Mouse (Mus musculus): ENCODE measurements at regions not wholly inside any gene's neighbourhood (a gene's known extent, or its start where the extent isn't known, plus 50 kb on each side); places are given as distances from the start of the nearest gene placed in this dataset.

DNA sequence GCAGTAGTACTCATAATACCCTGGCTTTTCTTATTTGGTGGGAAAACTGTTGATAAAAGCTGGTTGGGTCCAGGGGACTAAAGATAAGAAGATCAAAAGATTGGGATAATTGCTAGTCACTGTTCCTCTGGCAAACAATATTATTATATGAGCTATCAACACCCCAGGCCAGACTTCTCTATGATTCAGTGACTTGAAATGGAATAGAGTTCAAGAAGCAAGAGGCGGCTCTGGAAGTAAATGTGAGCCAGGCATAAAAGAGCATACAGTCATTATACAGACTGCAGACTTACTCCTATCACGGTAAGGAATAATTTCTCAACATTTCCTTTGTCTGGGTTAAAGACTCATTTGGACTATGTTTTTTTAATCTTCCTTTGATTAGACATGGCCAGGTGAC, 278.5 kb upstream of the Acvr2a start:
- DNase-seq (ENCODE audit: low spot score in 2 of 2): no peak

- DNase-seq (ENCODE audit: low spot score in 2 of 2): no peak
These were observed 277.0 kb upstream of the Acvr2a start for GRCm38 (mm10) chr2:48536930-48537329.

DNA sequence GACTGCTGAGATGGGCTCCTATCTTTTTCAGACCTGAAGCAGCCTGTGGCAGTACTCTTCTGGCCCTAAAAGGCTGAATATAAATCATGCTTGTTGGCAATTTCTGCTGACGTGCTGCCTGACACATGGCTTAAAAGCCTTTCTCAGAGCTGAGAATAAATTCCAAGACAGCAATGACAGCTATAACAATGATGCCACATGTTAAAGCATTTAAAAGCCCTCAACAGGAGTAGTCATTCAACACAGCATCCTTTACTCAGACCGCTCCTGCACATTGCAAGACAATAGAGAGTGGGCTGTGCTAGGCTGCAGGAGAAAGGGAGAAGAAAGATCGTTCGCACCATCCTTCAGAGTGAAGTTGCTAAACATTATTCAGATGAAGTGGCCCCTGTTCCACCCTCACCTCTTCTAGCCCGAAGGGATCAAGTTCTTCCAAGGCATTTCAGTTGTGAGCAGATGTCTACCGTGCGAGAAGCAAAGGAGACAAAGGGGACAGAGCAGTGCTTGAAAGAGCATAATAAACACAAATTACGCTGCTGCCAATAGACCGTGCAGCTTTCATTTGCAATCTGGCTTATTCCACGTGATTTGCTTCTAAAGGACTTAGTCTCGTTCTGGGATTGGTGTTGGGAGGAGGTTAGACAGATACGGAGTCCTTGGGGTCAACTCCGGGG, 275.1 kb upstream of the Acvr2a start:
- no peak for DNase-seq (ENCODE audit: low spot score in 2 of 2)

- no peak for DNase-seq (ENCODE audit: low spot score in 2 of 2)
These were observed 274.3 kb upstream of the Acvr2a start for GRCm38 (mm10) chr2:48539465-48540055.

GRCm38 (mm10) chr2:48544377-48544776, 269.5 kb upstream of the Acvr2a start:
- DNase-seq (ENCODE audit: low spot score in 2 of 2): no peak

DNA sequence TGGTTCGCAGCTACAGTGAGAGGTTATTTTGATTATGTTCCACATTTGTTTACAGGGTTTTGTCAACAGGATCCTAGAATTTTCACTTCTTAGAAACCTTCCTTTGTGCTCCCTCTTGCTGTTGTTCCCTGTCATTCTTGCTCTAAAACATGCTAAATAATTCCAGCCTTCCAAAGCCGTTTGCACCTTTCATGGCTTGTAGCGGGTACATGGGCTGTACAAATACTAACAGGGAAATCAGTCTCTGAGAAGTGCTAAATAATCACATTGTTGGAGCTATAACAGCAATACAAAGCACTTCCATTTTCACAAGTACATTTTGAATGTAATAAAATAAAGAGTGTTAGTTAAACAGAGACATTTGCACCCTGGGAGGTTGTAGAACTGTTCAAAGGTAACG, 268.8 kb upstream of the Acvr2a start:
- DNase-seq (ENCODE audit: low spot score in 2 of 2): no peak

DNA sequence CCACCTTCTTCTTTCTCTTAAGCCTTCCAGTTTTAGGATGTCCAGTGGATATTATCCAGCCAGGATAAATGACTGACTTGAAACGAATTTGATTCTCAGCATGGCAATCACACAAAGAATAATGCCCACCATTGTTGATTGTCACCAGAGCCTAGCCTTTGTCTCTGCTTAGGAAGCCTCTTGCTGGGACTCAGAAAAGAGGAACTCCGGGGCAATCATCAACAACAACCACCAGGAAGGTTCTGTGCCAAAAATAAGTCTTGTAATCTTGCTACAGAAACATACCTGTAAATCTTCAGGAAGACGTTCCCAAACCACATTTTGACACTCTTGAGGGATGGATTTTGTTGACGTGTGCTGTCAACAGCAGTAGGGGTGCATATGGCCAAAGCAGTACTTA, 268.2 kb upstream of the Acvr2a start:
- no peak for DNase-seq (ENCODE audit: low spot score in 2 of 2)

DNA sequence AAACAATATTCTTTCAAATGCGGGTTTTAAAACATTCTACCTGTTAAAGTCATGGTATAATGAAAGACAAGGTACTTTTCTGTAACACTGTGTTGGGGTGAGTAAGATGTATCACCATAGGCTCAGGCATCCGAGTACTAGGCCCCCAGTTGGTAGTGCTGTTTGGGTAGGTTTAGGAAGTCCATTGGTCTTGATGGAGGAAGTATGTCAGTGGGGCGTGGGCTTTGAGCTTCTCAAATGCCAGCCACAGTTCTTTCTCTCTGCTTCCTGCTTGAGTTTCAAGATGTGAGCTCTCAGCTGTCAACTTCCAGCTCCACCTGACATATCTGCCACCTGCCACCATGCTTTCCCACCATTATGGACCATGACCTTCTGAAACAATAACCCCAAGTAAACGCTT, 267.7 kb upstream of the Acvr2a start:
- DNase-seq (ENCODE audit: low spot score in 2 of 2): no peak

DNA sequence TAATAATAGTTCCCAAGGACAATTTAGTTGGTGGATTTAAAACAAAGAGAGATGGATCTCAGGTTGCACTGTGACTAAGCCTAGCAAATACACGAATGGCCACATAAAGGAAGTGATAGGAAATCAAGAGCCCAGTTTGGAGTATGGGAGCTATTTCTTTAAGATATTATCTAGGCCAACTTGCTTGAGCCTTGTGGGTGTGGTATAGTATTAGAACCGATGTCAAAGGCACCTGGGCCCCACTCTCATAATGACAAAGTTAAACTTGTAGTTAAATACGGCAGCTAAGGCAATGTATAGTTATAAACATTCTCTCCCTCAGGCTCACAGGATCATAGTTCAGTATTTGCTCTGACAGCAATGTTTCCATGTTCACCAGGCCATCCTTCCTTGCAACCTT, 257.3 kb upstream of the Acvr2a start:
- DNase-seq (ENCODE audit: low spot score in 2 of 2): no peak

DNA sequence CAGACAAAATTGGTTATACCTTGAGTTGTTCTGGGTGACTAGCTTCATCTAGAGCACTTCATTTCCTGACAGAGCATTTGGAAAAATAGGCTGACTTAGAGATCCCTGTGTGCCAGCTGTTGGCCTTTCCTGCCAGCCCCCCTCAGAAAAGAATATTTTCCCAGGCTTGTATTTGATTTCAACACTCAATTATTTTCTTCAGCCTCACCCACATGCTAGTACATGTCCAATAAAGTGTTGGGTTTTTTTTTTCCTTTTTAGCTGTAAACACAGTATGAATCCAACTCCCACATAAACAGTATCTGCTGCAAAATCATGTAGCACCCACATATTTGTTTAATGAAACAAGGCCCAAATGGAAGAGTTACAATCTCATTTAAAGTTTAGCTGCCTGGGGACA, 256.8 kb upstream of the Acvr2a start:
- no peak for DNase-seq (ENCODE audit: low spot score in 2 of 2)

DNA sequence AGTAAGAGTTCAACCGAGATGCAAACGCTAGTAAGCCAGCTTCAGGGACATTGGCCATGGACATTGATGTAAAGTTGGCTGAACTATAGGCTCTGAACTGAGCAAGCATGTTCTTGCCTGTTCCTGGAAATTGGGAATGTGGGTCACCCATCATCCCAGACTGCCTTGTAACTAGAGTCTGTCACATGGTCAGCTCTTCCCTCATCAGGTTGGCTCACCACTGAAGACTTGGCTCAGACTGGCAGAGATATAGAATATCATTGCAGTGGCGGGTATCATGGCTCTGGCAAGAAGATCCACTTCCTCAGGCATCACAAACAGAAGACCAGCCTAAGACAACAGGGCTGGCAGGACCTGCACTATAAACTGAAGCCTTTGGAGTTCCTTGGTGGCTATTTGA, 255.3 kb upstream of the Acvr2a start:
- no peak for DNase-seq (ENCODE audit: low spot score in 2 of 2)

GRCm38 (mm10) chr2:48563636-48564035, 250.3 kb upstream of the Acvr2a start:
- no peak for DNase-seq (ENCODE audit: low spot score in 2 of 2)

- no peak for DNase-seq (ENCODE audit: low spot score in 2 of 2)
These were observed 249.7 kb upstream of the Acvr2a start for GRCm38 (mm10) chr2:48564170-48564569.

- DNase-seq (ENCODE audit: low spot score in 2 of 2): no peak
These were observed 246.0 kb upstream of the Acvr2a start for GRCm38 (mm10) chr2:48567871-48568270.

DNA sequence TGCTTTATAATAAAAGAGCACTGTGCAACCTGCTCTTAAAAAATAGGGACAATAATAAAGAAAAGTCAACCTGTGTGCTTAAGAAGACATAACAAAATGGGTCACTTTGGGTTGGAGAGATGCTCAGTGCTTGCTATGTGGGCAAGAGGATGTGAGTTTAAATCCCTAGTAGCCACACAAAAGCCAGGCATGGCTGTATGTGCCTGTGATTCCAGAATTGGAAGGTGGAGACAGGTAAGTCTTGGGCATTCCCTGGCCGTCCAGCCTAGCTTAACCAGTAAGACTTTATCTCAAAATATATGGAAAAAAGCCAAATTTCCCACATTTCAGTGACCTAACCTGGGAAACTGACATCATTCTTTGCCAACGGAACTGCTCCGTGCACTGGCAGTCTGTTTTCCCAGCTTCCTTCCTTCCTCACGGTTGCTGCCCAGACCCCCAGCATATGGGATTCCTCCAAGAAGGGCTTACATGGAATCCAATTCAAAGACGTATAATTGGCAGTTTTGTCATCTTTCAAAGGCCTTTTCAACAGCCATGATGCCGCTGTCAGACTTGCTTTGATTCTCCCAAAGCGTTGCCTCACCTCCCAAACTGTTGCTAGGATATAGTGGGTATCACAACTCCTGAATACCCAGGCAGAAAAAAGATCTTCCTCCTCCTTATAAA, 227.6 kb upstream of the Acvr2a start:
- DNase-seq (ENCODE audit: low spot score in 2 of 2): no peak

DNA sequence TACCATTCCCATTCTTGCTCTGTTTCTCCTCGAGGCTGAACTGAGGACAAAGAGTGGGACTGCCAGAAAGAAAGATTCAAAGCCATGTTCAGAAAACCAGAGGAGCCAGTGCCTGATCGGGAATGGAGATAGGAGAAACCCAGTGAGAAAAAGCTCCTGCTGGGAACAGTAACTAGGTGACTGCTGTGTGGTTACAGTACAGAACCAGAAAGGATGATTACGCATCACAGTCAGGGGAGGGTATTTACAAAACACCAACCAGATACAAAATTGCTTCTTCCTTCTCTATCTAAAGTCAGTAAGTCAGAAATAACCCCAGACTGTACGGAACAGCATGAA, 227.1 kb upstream of the Acvr2a start:
- DNase-seq (ENCODE audit: low spot score in 2 of 2): no peak

GRCm38 (mm10) chr2:48589709-48590108, 224.2 kb upstream of the Acvr2a start:
- DNase-seq (ENCODE audit: low spot score in 2 of 2): no peak

DNA sequence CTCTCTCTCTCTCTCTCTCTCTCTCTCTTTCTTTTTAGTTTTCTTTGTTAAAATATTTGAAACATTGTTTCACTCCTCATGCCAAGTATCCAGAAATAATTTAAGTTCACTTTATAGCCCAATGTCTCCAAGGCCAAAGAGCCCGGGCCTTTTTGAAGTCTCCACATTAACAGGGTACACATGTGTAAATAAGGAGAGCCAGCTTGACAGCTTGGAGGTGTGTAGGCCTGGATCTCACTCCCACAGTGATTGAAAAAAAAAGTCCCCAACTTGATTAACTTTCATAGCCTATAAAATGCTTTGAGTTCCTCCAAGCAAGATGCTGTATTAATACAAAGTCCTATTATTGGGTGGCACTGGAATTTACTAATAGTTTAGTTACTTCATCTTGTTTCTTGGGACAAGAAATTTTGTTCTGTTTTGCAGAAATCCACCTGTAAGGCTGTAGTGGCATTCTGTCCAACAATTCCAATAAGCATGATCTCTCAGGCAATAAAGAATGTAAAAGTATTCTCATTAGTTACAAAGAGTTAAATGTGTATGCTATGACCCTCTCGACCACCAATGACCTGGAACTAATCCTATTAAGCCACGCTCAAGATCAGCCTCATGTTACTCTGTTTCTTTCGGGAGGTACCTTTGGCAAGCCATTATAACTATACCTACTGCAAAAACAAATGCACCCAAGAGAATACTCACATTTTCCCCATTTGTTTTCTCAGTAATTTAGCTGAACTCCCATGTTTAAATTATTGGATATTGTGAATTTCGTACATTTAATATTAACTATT, 215.9 kb upstream of the Acvr2a start:
- no peak for DNase-seq (ENCODE audit: low spot score in 2 of 2)

DNA sequence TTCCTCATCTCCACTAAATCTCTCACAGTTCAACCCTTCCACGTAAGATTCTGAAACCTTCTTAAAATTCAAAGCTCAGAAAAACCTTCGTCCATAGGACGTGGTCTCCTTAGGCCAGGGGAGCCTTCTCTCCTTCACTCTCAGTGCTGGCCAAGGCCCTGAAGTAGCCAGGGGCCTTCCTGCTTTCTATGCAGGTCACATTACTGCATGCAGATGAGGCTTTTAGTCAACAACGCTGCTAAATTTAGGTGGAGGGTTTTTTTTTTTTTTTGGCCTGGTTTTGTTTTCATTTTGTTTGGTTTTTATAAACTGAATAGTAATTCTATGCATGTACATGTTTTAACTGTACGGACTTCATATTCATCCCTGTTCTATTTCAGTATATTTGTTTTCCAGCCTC, 214.5 kb upstream of the Acvr2a start:
- DNase-seq (ENCODE audit: low spot score in 2 of 2): no peak

GRCm38 (mm10) chr2:48601855-48602254, 212.1 kb upstream of the Acvr2a start:
- no peak for DNase-seq (ENCODE audit: low spot score in 2 of 2)

DNA sequence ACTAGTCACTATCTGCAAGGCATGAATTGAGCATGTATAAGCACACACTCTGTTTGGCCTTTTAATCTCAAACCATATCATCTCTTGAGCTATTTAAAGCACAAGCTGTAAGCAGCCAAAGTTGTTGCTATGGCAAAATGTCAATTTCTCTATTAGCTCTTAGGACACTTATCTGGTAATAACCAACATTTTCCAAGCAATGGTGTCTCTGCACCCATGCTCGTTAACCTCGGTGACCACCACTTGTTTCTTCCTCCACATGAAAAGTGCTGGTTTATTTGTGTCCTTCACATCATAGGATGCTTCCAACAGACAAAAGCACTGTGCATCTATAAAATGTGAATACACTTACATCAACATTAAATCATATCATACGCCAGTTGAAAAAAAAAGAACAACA, 204.4 kb upstream of the Acvr2a start:
- DNase-seq (ENCODE audit: low spot score in 2 of 2): no peak

DNA sequence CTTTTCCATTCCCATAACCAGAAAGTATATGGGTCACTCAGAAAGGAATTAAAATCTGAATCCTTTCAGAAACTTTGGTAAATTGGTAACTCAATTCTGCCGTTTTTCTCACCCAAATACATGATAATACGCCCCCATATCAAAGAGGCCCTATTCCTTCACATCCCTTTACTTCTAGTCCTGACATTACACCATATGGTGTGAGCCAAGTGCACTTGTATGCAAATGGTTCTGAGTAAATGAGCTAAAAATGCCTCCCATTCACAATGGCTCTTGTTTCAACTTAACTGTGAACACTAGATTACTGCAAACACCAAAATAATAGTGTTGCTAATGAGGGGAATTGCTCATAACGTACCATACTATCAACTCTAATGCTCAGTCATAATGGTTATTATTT, 201.7 kb upstream of the Acvr2a start:
- DNase-seq (ENCODE audit: low spot score in 2 of 2): no peak

Measured in layer of hippocampus, adult 8-10 months (tissue).